Mouse (Mus musculus): ENCODE data around the gene Pkd1l1.

Pkd1l1 gene

GRCm38 (mm10) chr11:8821403-8821802 is 151.7 kb downstream of the Pkd1l1 start:
- Histone ChIP-seq H3K36me3 (ENCODE audit: control insufficient read depth, insufficient read depth, low read length, poor library complexity, severe bottlenecking) (no peaks in the 10 kb centered on the region), H3K27me3 (ENCODE audit: control insufficient read depth, insufficient read depth, low read length, poor library complexity, severe bottlenecking) (no peaks in the 10 kb centered on the region)
- DNase-seq (ENCODE audit: low read depth, low spot score): no peak

DNA sequence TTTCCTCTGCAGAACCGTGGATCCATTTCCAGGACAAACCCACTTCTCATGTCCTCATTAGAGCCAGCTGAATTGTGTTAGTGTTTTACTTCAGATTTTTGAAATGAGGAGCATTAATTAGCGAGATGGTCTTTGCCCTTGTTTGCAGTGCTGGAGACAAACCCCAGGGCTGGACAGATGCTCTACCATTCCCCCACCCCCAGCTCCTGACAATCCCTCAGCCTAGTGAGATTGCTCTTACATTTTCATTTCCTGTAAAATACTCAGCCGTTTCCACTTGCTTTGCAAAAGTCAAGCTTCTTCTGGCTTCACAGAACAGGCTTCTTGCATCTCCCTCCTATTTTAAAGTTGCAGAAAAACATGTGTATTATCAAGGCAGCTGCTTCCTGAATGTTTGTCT is 155.7 kb downstream of the Pkd1l1 start:
- Histone ChIP-seq H3K36me3 (ENCODE audit: control insufficient read depth, insufficient read depth, low read length, poor library complexity, severe bottlenecking) (no peaks in the 10 kb centered on the region), H3K27me3 (ENCODE audit: control insufficient read depth, insufficient read depth, low read length, poor library complexity, severe bottlenecking) (no peaks in the 10 kb centered on the region)
- DNase-seq (ENCODE audit: low read depth, low spot score): no peak

GRCm38 (mm10) chr11:8814097-8814790 is 158.8 kb downstream of the Pkd1l1 start:
- Histone ChIP-seq H3K36me3 (ENCODE audit: control insufficient read depth, insufficient read depth, low read length, poor library complexity, severe bottlenecking) (no peaks in the 10 kb centered on the region), H3K27me3 (ENCODE audit: control insufficient read depth, insufficient read depth, low read length, poor library complexity, severe bottlenecking) (no peaks in the 10 kb centered on the region)
- DNase-seq (ENCODE audit: low read depth, low spot score): no peak

DNA sequence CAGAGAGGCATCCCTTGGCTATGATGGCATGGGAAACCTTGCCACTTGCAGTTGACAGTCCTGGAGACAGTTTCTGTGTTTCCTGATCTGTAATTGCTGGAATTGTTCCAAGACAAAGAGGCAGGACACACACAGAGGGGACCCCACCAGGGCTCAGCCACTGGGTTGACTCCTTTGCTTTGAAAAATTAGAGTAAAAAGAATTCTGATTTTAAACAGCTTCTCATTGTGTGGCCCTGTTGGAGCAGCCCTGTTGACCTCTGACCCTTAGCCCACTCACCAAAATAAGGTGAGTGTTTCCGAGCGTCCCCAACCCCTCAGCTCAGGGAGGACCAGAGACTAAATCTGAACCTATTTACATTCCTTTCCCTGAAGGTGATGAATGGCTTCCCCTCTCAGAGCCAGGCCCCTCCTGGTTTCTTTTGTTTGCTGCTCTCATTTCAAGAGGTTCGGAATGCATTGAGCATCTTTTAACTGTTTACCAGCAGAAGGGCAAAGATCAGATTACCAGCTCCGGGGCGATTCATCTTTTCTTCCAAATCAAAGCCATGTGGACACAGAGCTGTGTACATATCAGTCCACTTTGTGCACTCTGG is 161.5 kb downstream of the Pkd1l1 start:
- no peak for DNase-seq (ENCODE audit: low read depth, low spot score)
- no peaks in the 10 kb centered on the region for H3K27me3 ChIP-seq (ENCODE audit: control insufficient read depth, insufficient read depth, low read length, poor library complexity, severe bottlenecking)

GRCm38 (mm10) chr11:8809644-8810043 is 163.4 kb downstream of the Pkd1l1 start:
- no peak for DNase-seq (ENCODE audit: low read depth, low spot score)
- no peaks in the 10 kb centered on the region for H3K36me3 ChIP-seq (ENCODE audit: control insufficient read depth, insufficient read depth, low read length, poor library complexity, severe bottlenecking)
- no peaks in the 10 kb centered on the region for H3K27me3 ChIP-seq (ENCODE audit: control insufficient read depth, insufficient read depth, low read length, poor library complexity, severe bottlenecking)

More for the DNA sequence above, 161.5 kb downstream of the Pkd1l1 start:
- H3K36me3 ChIP-seq (ENCODE audit: control insufficient read depth, insufficient read depth, low read length, poor library complexity, severe bottlenecking): no peaks in the 10 kb centered on the region

- Histone ChIP-seq H3K36me3 (ENCODE audit: control insufficient read depth, insufficient read depth, low read length, poor library complexity, severe bottlenecking) (no peaks in the 10 kb centered on the region), H3K27me3 (ENCODE audit: control insufficient read depth, insufficient read depth, low read length, poor library complexity, severe bottlenecking) (no peaks in the 10 kb centered on the region)
- no peak for DNase-seq (ENCODE audit: low read depth, low spot score)
Observed at GRCm38 (mm10) chr11:8807009-8807408, 166.1 kb downstream of the Pkd1l1 start.

DNA sequence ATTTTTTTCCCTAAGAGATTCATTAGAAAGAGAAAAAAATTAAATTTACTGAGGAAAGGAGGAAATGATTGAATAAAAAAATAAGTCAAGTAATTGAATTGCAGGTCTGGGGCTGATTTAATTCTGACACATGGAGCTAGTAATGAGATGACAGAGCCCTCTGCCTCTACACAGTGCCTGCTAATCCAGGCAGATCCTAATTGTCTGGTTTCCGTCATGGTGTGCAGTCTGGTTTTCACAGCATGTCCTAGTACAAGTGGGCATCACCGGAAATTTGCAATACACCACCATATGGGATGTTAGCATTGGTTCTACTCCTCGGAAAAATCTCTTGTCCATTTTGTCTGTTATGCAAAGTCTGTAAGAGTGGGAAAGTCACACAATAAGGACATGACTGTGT is 168.9 kb downstream of the Pkd1l1 start:
- Histone ChIP-seq H3K27me3 (ENCODE audit: control insufficient read depth, insufficient read depth, low read length, poor library complexity, severe bottlenecking) (no peaks in the 10 kb centered on the region), H3K36me3 (ENCODE audit: control insufficient read depth, insufficient read depth, low read length, poor library complexity, severe bottlenecking) (no peaks in the 10 kb centered on the region)
- DNase-seq (ENCODE audit: low read depth, low spot score): no peak

GRCm38 (mm10) chr11:8797486-8797885 is 175.6 kb downstream of the Pkd1l1 start:
- no peak for DNase-seq (ENCODE audit: low read depth, low spot score)
- Histone ChIP-seq H3K36me3 (ENCODE audit: control insufficient read depth, insufficient read depth, low read length, poor library complexity, severe bottlenecking) (no peaks in the 10 kb centered on the region), H3K27me3 (ENCODE audit: control insufficient read depth, insufficient read depth, low read length, poor library complexity, severe bottlenecking) (no peaks in the 10 kb centered on the region)

DNA sequence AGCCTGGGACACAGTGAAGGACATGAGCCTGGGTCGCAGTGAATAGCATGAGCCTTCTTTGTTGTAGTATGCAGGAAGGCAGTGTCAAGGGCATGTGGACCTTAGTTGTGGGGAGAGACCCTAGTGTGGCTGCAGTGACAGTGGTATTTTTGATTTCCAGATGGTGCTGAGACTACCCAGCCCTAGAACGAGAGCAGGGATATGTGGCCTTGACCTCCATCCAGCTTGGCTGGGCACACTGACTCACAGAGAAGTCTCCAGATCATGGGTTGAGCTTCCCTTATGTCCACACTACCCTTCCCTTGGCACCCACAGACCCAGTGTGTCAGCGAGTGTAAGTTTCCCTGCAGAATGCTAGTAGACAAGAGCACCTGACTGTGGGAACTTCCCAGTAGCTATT is 178.0 kb downstream of the Pkd1l1 start:
- no peak for DNase-seq (ENCODE audit: low read depth, low spot score)
- Histone ChIP-seq H3K36me3 (ENCODE audit: control insufficient read depth, insufficient read depth, low read length, poor library complexity, severe bottlenecking) (no peaks in the 10 kb centered on the region), H3K27me3 (ENCODE audit: control insufficient read depth, insufficient read depth, low read length, poor library complexity, severe bottlenecking) (no peaks in the 10 kb centered on the region)

DNA sequence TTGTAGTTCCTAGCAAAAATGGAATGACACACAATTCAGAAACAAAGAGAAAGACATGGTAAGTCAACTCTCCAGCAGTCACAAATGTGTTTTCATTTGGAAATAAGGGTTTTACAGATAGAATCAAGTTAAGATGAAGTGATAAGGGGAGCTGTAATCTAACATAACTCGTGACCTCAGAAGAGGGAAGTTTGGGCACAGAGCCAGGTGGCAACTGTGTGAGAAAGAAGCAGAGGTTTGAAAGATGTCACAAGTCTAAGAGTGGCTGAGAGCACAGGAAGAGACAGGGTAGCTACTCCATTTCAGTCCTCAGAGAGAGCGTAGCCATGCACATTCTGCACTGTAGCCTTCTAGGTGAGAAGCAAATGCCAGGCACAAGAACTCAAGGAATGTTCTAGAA is 180.9 kb downstream of the Pkd1l1 start:
- DNase-seq (ENCODE audit: low read depth, low spot score): no peak
- Histone ChIP-seq H3K27me3 (ENCODE audit: control insufficient read depth, insufficient read depth, low read length, poor library complexity, severe bottlenecking) (no peaks in the 10 kb centered on the region), H3K36me3 (ENCODE audit: control insufficient read depth, insufficient read depth, low read length, poor library complexity, severe bottlenecking) (no peaks in the 10 kb centered on the region)

DNA sequence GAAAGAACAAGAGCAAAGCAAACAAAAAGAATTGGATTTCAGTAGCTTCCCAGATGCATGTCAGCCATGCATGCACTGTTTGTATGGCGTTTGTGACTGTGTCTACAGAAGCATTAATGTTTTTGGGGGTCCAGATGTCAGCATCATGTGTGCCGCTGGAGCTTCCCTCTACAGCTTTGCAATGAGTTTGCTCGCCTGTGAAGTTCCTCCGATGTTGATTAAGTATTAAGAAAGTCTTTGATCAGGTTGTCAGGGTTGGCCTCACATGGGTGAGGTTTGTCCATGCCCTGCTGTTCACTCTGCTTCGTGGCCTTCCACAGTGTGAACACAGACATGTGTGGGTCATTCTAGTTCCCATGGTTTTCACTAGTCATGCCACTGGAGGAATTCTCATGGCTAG is 183.9 kb downstream of the Pkd1l1 start:
- Histone ChIP-seq H3K27me3 (ENCODE audit: control insufficient read depth, insufficient read depth, low read length, poor library complexity, severe bottlenecking) (no peaks in the 10 kb centered on the region), H3K36me3 (ENCODE audit: control insufficient read depth, insufficient read depth, low read length, poor library complexity, severe bottlenecking) (no peaks in the 10 kb centered on the region)
- no peak for DNase-seq (ENCODE audit: low read depth, low spot score)

GRCm38 (mm10) chr11:8787604-8788003 is 185.5 kb downstream of the Pkd1l1 start:
- no peak for DNase-seq (ENCODE audit: low read depth, low spot score)
- Histone ChIP-seq H3K36me3 (ENCODE audit: control insufficient read depth, insufficient read depth, low read length, poor library complexity, severe bottlenecking) (no peaks in the 10 kb centered on the region), H3K27me3 (ENCODE audit: control insufficient read depth, insufficient read depth, low read length, poor library complexity, severe bottlenecking) (no peaks in the 10 kb centered on the region)

GRCm38 (mm10) chr11:8784413-8784812 is 188.7 kb downstream of the Pkd1l1 start:
- no peak for DNase-seq (ENCODE audit: low read depth, low spot score)
- Histone ChIP-seq H3K27me3 (ENCODE audit: control insufficient read depth, insufficient read depth, low read length, poor library complexity, severe bottlenecking) (no peaks in the 10 kb centered on the region), H3K36me3 (ENCODE audit: control insufficient read depth, insufficient read depth, low read length, poor library complexity, severe bottlenecking) (no peaks in the 10 kb centered on the region)

GRCm38 (mm10) chr11:8782141-8782465 is 191.0 kb downstream of the Pkd1l1 start:
- Histone ChIP-seq H3K27me3 (ENCODE audit: control insufficient read depth, insufficient read depth, low read length, poor library complexity, severe bottlenecking) (no peaks in the 10 kb centered on the region), H3K36me3 (ENCODE audit: control insufficient read depth, insufficient read depth, low read length, poor library complexity, severe bottlenecking) (no peaks in the 10 kb centered on the region)
- DNase-seq (ENCODE audit: low read depth, low spot score): no peak

DNA sequence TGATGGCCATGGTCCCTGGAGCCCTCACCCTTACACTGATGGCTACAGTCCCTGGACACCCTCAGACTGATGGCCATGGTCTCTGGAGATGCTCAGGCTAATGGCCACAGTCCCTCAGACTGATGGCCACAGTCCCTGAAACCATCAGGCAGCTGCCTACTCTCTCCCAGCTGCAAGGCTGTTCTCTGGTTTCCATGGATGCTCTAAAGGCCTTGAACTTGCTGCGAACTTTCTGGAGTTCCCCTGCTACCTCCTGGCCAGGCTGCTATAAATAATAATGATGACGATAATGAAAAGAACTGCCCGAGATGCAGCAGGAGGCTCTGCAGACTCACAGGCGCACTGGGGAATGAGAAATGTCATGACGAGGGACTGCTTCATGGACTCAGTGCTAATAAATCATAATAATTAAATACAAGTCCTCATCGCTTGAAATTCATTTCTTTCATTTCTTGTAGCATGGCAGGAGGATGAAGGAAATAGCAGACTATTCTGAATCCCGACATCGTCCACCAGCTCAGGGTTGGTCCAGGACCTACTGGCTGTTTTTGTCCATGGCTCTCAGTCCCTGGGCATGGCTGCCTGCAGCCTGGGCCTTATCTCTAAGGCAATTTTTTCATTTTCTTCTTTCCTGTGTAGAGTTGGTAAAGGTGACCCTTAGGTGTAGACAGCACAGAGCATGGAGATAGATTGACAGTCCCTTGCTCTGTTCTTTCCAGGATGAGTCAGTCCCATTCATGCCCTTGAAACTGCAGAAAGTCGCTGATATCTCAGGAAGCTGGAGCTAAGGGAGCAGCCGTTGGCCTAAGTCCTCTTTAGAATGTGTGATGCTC is 191.5 kb downstream of the Pkd1l1 start:
- no peaks in the 10 kb centered on the region for H3K27me3 ChIP-seq (ENCODE audit: control insufficient read depth, insufficient read depth, low read length, poor library complexity, severe bottlenecking)
- DNase-seq (ENCODE audit: low read depth, low spot score): no peak
- H3K36me3 ChIP-seq (ENCODE audit: control insufficient read depth, insufficient read depth, low read length, poor library complexity, severe bottlenecking): no peaks in the 10 kb centered on the region

All from splenic B cell, adult 2 months (primary cell).